Mouse (Mus musculus): ENCODE data around the gene B020004J07Rik. TPM values are rescaled to one million over a fixed set of nuclear protein-coding genes. Genes with fewer than 3 reads are reported as not detected.
"Not testable (repeated sequence)": the region's sequence is repeated elsewhere in the genome, so short reads cannot be mapped to it uniquely, and the experiment has no call there.

Gene B020004J07Rik
- not detected in 2 replicates for total RNA-seq (2021)
- long read RNA-seq: 0 reads

- DNase-seq: not testable (repeated sequence)
Measured at GRCm38 (mm10) chr4:101843923-101844322, at the start of gene B020004J07Rik. TSS of gene B020004J07Rik (minus strand) at chr4:101844023.

- DNase-seq: no peak
Measured at GRCm38 (mm10) chr4:101889377-101889776, 45.6 kb upstream of the B020004J07Rik start.

- no peak for DNase-seq
Measured at GRCm38 (mm10) chr4:101883641-101884040, 39.8 kb upstream of the B020004J07Rik start.

- DNase-seq: not testable (repeated sequence)
Measured at GRCm38 (mm10) chr4:101875687-101876086, 31.9 kb upstream of the B020004J07Rik start.

- DNase-seq: not testable (repeated sequence)
Measured at GRCm38 (mm10) chr4:101872031-101872430, 28.2 kb upstream of the B020004J07Rik start.

GRCm38 (mm10) chr4:101862289-101862688 lies 18.5 kb upstream of the B020004J07Rik start:
- DNase-seq: no peak

- DNase-seq: no peak
Measured at GRCm38 (mm10) chr4:101860873-101861272, 17.1 kb upstream of the B020004J07Rik start.

GRCm38 (mm10) chr4:101850908-101851307 lies 7.1 kb upstream of the B020004J07Rik start:
- DNase-seq: no peak

Other genes with a start within 250 kb of the B020004J07Rik start
- gene Leprot, start 196.3 kb downstream of the B020004J07Rik start, total RNA-seq (2021): 57.8 and 81.7 TPM in 2 replicates
- 11.8 and 14.5 TPM in 2 replicates for gene Lepr, start 126.6 kb downstream of the B020004J07Rik start, total RNA-seq (2021)
- gene C130073F10Rik, start 49.8 kb upstream of the B020004J07Rik start, total RNA-seq (2021): not detected in 2 replicates
- gene Gm12800, start 65.1 kb upstream of the B020004J07Rik start, total RNA-seq (2021): not detected in 2 replicates
- gene Gm12794, start 96.4 kb upstream of the B020004J07Rik start, total RNA-seq (2021): not detected in 2 replicates
- not detected in 2 replicates for gene Gm12790, start 137.0 kb upstream of the B020004J07Rik start, total RNA-seq (2021)
- not detected in 2 replicates for gene Gm12789, start 142.6 kb upstream of the B020004J07Rik start, total RNA-seq (2021)
- gene Pde4b, start 243.5 kb upstream of the B020004J07Rik start, total RNA-seq (2021): 3.7 and 4.7 TPM in 2 replicates